Mouse (Mus musculus): ENCODE data around the gene Tent4b.

The Tent4b gene

GRCm38 (mm10) chr8:88307736-88308135 is 108.7 kb downstream of the Tent4b start:
- no peak for DNase-seq
